Mouse (Mus musculus): ENCODE results near the gene Arpin.

Gene Arpin

DNA sequence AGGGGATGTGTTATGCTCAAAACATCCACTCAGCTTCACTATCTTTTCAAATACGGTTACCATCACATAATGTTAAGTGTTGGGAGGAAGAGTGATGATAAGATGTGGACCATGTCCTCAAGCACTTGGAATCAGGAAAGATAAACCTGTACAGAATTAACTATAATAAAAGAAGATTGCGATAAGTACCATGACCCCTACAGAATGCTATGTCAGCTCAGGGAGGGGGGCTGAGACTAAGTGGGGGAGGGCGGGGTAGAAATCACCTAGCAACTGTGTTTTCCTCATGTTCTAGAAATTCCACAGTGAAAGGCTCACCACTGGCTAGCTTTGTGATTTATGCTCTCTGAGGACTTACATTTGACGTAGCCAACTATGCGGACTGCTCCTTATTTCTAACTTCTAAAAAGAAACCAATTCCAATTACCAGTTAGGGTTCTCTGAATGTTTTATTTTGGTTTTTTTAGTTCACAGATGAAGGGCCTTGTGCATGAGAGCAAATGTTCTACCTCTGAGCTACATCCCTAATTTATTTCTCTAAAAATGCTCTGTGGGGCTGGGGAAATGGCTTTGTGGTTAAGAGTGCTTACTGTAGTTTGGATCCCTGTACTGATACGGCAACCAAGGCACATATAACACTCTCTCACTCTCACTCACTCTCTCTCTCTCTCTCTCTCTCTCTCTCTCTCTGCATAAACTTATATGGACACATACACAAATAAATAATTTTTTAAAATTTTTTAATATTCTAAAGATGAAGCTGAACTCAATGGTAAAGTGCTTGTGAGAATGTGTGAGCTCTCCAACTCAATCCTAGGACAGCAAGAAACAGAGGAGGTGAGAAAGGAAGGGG is 42.4 kb downstream of the Arpin start:
- DNase-seq (ENCODE audit: low spot score) = no peak

DNA sequence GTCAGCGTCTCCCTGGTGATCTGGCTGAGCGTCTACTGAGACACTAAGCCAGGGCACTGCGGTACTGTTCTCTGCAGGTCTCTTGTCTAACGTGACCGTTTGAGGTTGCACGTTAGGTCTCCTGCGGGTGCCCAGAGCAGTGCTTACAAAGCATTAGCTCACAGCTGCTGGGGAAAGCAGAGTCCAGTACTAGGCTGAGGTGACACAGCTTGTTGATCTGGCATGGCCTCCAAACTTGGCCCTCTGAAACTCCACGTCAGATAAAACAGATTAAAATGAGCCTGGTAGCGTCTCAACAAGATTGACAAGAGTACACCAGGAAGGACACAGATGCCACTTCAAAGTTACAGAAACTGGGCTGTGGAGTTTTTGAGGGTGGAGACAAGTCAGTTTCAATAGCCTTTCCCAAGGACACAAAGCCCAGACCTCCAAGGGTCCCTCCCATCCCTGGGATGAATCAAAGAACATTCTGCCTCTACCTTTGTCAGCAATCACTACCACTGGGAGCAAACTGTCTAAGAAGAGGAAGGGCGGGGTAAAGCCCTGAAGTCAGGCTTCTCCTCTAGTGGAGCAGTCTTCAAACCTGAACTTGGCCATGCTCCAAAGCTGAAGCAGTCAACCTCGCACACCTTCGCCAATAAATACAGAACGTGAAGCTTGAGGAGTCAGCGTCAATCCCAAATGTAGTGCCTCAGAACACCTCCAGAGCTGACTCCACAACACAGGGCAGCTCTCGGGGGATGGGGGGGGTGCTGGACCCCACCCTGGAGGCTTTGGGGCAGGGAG is 44.5 kb downstream of the Arpin start:
- no peak for DNase-seq (ENCODE audit: low spot score)

DNA sequence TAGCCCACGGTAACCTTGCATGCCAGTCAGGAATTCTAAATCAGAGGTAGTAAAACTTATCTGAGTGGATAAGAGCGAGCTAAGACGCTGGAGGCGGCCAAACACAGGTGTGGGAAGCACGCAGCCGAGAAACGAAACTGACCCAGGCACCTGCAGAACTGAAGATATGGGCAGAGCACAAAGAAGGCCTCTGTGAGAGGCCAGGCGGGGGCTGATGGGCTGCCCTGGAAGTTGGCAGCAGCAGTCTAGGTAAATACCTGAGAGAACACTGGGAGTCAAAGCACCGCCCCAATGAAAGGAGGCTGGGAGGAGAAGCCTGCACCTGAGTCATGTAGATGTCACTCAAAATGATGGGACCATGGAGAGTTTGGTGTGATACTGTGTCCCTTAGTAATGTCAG is 46.6 kb downstream of the Arpin start:
- DNase-seq (ENCODE audit: low spot score) = no peak

DNA sequence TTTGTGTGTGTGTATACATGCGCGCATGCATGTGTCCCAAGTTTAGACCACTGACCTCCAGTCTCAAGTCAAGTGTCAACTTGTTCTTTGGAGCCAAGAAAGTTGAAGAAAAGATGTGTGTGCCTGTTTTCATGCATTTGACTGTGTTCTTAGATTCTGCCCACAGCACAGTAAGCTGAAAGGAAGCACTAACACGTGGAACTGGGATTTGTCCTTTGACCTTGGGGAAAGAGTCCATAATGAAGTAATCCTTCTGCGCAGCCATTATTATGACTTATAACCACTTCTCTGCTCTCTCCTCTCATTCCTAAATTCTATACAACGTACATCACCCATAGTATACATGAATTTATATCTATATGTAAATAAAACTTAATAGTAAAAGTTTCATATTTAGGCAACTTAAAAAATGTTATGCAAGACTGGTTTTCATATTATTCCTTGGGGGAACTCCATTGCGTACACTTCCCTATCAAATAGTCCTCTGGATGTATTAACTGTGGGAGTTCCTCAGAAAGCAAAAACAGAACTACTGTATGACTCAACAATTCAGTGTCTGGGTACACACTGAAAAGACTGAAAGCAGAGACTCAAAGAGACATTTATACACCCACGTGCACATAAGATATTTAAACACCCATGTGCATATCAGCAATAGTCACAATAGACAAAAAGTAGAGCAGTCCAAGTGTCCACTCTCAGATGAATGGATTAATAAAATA is 51.4 kb downstream of the Arpin start:
- no peak for DNase-seq (ENCODE audit: low spot score)

DNA sequence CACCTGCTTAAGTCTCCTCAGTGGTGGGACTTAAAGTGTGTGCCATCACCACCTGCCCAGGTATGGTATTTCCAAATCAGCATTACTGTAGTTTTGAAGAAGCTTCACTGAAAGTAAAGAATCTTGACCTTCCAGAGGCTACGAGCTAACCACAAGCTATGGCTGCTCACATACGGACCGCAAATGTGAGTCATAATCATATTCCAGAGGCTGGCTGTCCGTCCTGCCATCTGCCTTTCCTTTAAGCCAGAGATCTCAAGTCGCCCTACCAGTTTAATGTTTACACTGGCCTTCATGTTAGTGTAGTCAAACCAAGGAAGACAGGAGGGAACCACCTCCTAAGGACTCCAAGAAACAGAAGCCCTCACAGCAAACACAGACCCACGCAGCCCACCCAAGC is 53.3 kb downstream of the Arpin start:
- no peak for DNase-seq (ENCODE audit: low spot score)

DNA sequence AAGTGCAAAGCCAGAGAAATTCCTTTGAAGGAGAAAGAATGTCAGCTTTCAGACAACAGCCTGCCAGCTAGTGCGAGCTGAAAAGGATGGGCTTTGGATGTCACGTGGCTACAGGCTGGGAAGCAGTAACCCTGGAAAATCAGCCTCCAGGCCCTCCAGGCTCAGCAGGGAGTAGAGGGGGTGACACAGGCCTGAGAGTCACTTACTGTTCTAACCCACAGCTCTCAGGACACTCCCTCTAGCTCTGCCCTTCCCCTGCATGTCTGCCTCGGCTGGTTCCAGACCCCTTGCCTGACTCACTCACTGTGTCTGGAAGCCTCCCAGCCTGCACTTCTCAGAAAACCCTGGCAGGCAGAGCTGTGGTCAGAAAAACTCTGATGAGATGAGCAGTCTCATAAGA is 54.2 kb downstream of the Arpin start:
- DNase-seq (ENCODE audit: low spot score) = no peak

DNA sequence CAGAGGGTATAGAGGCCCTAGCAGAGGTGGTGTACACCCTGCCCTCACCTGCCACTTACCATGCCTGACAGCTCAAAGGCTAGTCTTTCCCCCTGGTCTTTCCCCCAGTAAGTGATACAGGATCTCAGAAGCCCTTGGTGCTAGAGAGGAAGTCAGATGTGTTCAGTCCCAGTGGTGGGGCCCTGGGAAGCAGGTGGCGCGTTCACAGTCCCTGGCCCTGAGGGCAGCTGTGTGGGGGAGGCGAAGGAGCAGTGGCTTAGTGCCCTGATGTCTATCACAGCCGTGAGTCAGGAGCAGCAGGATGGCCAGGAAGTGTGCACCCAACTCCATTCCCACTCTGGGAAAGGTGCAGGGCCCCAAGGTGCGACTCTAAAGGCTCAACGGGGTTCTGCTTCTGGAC is 55.1 kb downstream of the Arpin start:
- no peak for DNase-seq (ENCODE audit: low spot score)

DNA sequence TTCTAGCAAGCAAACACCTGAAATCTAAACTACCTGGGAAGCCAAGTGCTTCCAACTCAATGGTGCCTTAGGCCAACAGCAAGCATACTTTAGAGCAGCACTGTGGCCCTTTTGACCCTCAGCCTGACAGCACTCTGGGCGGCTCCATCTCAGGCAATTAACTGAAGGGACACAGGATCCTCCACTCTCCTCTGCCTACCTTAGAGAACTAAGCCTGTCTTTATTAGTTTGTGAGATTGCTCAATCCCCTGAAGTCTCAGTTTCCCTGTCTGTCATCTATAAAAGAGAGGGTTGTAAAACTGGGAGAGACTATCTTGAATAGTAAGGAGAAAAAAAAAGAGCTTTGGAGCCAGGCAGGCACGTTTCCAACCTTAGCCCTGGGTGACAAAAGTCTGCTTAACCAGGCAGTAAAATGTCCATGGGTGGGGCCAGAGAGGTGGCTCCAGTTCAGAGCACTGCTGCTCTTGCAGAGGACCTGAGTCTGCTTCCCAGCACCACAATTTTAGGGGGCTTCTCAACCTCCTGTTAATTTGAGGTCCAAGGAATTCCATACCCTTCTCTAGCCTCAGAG is 56.6 kb downstream of the Arpin start:
- no peak for DNase-seq (ENCODE audit: low spot score)

All from ovary, postnatal 14 days (tissue).